Mouse (Mus musculus): ENCODE results near the gene Pbld2. TPM values are rescaled to one million over a fixed set of nuclear protein-coding genes. Genes with fewer than 3 reads are reported as not detected.

Pbld2 gene
- polyA plus RNA-seq (2015; fragmentation: Nextera tagmentation; extraction: Ambion mirVana): 1.0 TPM in 2 replicates

- peak; percentile 98 for DNase-seq (ENCODE audit: low spot score)
Observed at GRCm38 (mm10) chr10:63023749-63024579, at the start of gene Pbld2, which contains the start of gene Hnrnph3. Pbld2 (plus strand) TSS chr10:63024315. Hnrnph3 (minus strand) TSS chr10:63024217.

- no peak for DNase-seq (ENCODE audit: low spot score)
Observed at GRCm38 (mm10) chr10:62979667-62980038, 44.5 kb upstream of the Pbld2 start.

GRCm38 (mm10) chr10:62980039-62980954, 43.8 kb upstream of the Pbld2 start, which contains the start of gene Rufy2:
Rufy2 (plus strand) TSS chr10:62980223.
- DNase-seq (ENCODE audit: low spot score): peak; percentile 89

- DNase-seq (ENCODE audit: low spot score): peak; percentile 38
Observed at GRCm38 (mm10) chr10:62984072-62984471, 40.0 kb upstream of the Pbld2 start.

- no peak for DNase-seq (ENCODE audit: low spot score)
Observed at GRCm38 (mm10) chr10:62984495-62984894, 39.6 kb upstream of the Pbld2 start.

GRCm38 (mm10) chr10:62987341-62987740, 36.8 kb upstream of the Pbld2 start:
- peak; percentile 45 for DNase-seq (ENCODE audit: low spot score)

- DNase-seq (ENCODE audit: low spot score): no peak
Observed at GRCm38 (mm10) chr10:62990636-62991035, 33.5 kb upstream of the Pbld2 start.

- no peak for DNase-seq (ENCODE audit: low spot score)
Observed at GRCm38 (mm10) chr10:62993991-62994390, 30.1 kb upstream of the Pbld2 start.

GRCm38 (mm10) chr10:63000584-63000983, 23.5 kb upstream of the Pbld2 start:
- DNase-seq (ENCODE audit: low spot score): no peak

GRCm38 (mm10) chr10:63003252-63003651, 20.9 kb upstream of the Pbld2 start:
- no peak for DNase-seq (ENCODE audit: low spot score)

GRCm38 (mm10) chr10:63004556-63004955, 19.6 kb upstream of the Pbld2 start:
- DNase-seq (ENCODE audit: low spot score): no peak

- no peak for DNase-seq (ENCODE audit: low spot score)
Observed at GRCm38 (mm10) chr10:63008193-63008592, 15.9 kb upstream of the Pbld2 start.

- no peak for DNase-seq (ENCODE audit: low spot score)
Observed at GRCm38 (mm10) chr10:63010268-63010667, 13.8 kb upstream of the Pbld2 start.

- no peak for DNase-seq (ENCODE audit: low spot score)
Observed at GRCm38 (mm10) chr10:63011556-63011955, 12.6 kb upstream of the Pbld2 start.

- DNase-seq (ENCODE audit: low spot score): no peak
Observed at GRCm38 (mm10) chr10:63013476-63013875, 10.6 kb upstream of the Pbld2 start.

GRCm38 (mm10) chr10:63014168-63014567, 9.9 kb upstream of the Pbld2 start:
- DNase-seq (ENCODE audit: low spot score): no peak

- no peak for DNase-seq (ENCODE audit: low spot score)
Observed at GRCm38 (mm10) chr10:63019304-63019703, 4.8 kb upstream of the Pbld2 start.

- DNase-seq (ENCODE audit: low spot score): no peak
Observed at GRCm38 (mm10) chr10:63021702-63022101, 2.4 kb upstream of the Pbld2 start.

GRCm38 (mm10) chr10:63022541-63023120, 1.5 kb upstream of the Pbld2 start:
- DNase-seq (ENCODE audit: low spot score): peak; percentile 14

- DNase-seq (ENCODE audit: low spot score): peak; percentile 63
Observed at GRCm38 (mm10) chr10:63023121-63023748, 880 bp upstream of the Pbld2 start.

- DNase-seq (ENCODE audit: low spot score): peak; percentile 13
Observed at GRCm38 (mm10) chr10:63024580-63024910, 430 bp downstream of the Pbld2 start.

Measured in thymus, postnatal 0 days (tissue).